Mouse (Mus musculus) E14TG2a.4 (cell line): ENCODE measurements around the gene Smco2.

ENCODE experiments used
- CTCF ChIP-seq: conservative IDR thresholded peaks from 2 replicates; pipeline ENCODE4 v1.5.1; 2014; ENCODE audit warnings: low read length
- NANOG ChIP-seq: IDR thresholded peaks from 2 replicates; pipeline ENCODE4 v1.6.1; 2014; ENCODE audit warnings: borderline replicate concordance, low read length, mixed read lengths
- POU5F1 ChIP-seq: IDR thresholded peaks from 2 replicates; pipeline ENCODE4 v1.6.1; 2014; ENCODE audit warnings: low read length, borderline replicate concordance

DNA sequence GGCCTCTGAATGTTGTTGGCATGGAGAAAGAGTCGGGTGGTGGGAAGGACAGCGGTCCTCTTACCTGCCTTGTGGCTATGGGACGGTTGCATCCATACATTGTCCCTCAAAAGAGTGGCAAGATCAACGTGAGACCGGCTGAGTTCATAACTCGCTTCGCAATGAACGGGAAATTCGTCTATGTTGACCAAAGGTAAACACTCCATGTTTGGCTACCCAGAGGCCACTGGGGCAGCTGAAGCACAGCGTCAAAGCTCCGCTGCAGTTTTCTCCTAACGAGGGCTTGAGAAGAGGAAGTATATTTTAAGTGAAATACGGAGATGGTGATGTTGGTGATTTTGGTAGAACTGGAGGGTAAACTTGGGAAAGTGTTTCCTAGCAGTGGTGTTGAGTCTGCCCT is 27.9 kb upstream of the Smco2 start:
- TF ChIP-seq CTCF (no peak), POU5F1 (no peak), NANOG (no peak)
